Mouse (Mus musculus) intestine, embryonic 15.5 days (tissue): Measurements from ENCODE around the gene Tvp23a. TPM values are rescaled to one million over a fixed set of nuclear protein-coding genes. Genes with fewer than 3 reads are reported as not detected.

Source experiments
- ATAC-seq: fragments of 200-750 bp; cut with Nextera tagmentation; 2 replicates; pipeline ENCODE4 v1.8.0; 2017; ENCODE audit warnings: moderate TSS enrichment, moderate library complexity
- H3K27ac ChIP-seq: fragments of 300-500 bp; sonication (generic); 2 replicates; pipeline ENCODE4 v1.5.1; 2015; ENCODE audit warnings: mild to moderate bottlenecking, inconsistent platforms
- H3K27me3 ChIP-seq: fragments of 300-500 bp; sonication (generic); replicated peaks from 2 replicates; pipeline ENCODE4 v1.6.1; 2015; ENCODE audit warnings: inconsistent platforms
- H3K36me3 ChIP-seq: fragments of 300-500 bp; sonication (generic); 2 replicates; pipeline ENCODE4 v1.6.1; 2015; ENCODE audit warnings: inconsistent platforms
- H3K4me1 ChIP-seq: fragments of 300-500 bp; sonication (generic); replicated peaks from 2 replicates; pipeline ENCODE4 v1.6.1; 2015; ENCODE audit warnings: inconsistent platforms
- H3K4me2 ChIP-seq: fragments of 300-500 bp; sonication (generic); replicated peaks from 2 replicates; pipeline ENCODE4 v1.6.1; 2015; ENCODE audit warnings: mild to moderate bottlenecking, inconsistent platforms
- H3K4me3 ChIP-seq: fragments of 300-500 bp; sonication (generic); replicated peaks from 2 replicates; pipeline ENCODE4 v1.5.1; 2015; ENCODE audit warnings: inconsistent platforms
- H3K9ac ChIP-seq: fragments of 300-500 bp; sonication (generic); 2 replicates; pipeline ENCODE4 v1.6.1; 2015; ENCODE audit warnings: inconsistent platforms
- H3K9me3 ChIP-seq: fragments of 300-500 bp; sonication (generic); 2 replicates; pipeline ENCODE4 v1.6.1; 2016; ENCODE audit warnings: inconsistent platforms
- WGBS: fragments of 180-500 bp; shearing (Covaris S2); methylation state at CpG from one replicate; pipeline ENCODE4 v1.1.7; 2015; 5-methylcytosine and 5-hydroxymethylcytosine counted together
- polyA plus RNA-seq: library from polyadenylated mRNA; unstranded; fragments of >200 nt; fragmentation: Nextera tagmentation; extraction: Ambion mirVana; gene quantifications from 2 replicates; pipeline ENCODE4 v1.2.1, GENCODE M21; 2015

Tvp23a gene
- polyA plus RNA-seq: 7.1 and 9.0 TPM in 2 replicates

DNA sequence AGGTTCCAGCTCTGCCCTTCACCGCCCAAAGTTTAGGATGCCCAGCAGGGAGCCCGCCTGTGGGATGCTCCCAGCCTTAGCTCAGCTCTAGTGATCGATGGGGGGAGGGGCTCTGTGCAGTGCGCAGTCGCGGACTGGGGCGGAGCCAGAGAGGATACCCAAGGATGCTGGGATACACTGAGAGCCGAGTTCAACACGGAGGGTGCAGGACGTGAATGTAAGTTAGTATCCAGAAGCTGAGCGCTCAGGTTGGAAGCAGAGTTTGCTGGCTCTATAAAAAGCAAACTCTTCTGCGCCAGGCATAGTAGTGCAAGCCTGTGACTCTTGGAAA lies at the start of gene Tvp23a:
Gene Tvp23a (minus strand): TSS at position 99 of the 331 bp plus-strand sequence.
- no peaks in the 10 kb centered on the region for H3K9me3 ChIP-seq
- WGBS: 5% methylated on average over 12 of the region's 12 CpGs
- H3K27me3 ChIP-seq: no peaks in the 10 kb centered on the region
- H3K27ac ChIP-seq: peak within 1 kb of the TSS; percentile 13; the same call in 1 of the 2 replicates
- ATAC-seq: peak; percentile 89
- no peaks in the 10 kb centered on the region for H3K36me3 ChIP-seq
- peak within 1 kb of the TSS; percentile 38 for H3K4me3 ChIP-seq
- peaks cover 17% of the 10 kb centered on the region for H3K4me1 ChIP-seq
- H3K9ac ChIP-seq: peak within 1 kb of the TSS; percentile 37
- peak within 1 kb of the TSS; percentile 63 for H3K4me2 ChIP-seq

DNA sequence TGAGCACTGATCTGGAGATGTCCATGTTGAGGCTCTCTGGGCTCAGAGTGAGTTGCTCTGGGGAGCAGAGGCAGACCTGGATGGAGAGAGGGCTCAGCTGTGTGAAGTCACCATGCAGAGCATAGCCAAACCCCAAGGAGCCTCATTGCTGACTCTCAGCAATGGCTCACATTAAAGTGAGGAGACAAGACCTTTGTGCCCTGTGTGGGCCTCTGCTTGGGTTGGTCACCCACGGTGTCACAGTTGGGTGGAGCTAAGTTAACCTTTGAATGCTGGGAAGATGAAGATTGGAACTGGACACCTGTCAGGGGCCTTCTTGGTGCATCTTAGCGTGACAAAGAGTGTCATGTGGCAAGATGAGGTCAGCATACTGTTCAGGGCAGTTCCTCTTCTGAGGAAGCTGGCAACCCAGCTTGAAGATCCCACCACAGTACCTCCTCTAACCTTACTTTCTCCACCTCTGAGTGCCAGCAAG lies 48.7 kb upstream of the Tvp23a start:
- no peak overlapping the region for H3K27ac ChIP-seq

GRCm38 (mm10) chr16:10492587-10492986 lies 45.4 kb upstream of the Tvp23a start:
- Histone ChIP-seq H3K4me2 (no peak overlapping the region), H3K27me3 (peaks cover 9% of the 10 kb centered on the region), H3K4me1 (no peaks in the 10 kb centered on the region), H3K36me3 (no peaks in the 10 kb centered on the region), H3K9ac (no peak overlapping the region), H3K9me3 (no peaks in the 10 kb centered on the region), H3K4me3 (no peak overlapping the region), H3K27ac (no peak overlapping the region)
- ATAC-seq: no peak
- 81% methylated on average over 3 of the region's 3 CpGs for WGBS

More for the DNA sequence above, 48.7 kb upstream of the Tvp23a start:
- no peaks in the 10 kb centered on the region for H3K9me3 ChIP-seq
- H3K9ac ChIP-seq: no peak overlapping the region
- 0 out of 2 replicates have a peak, but pooled peaks cover under 1% of the 10 kb centered on the region for H3K27me3 ChIP-seq
- no peak overlapping the region for H3K4me3 ChIP-seq
- H3K4me2 ChIP-seq: no peak overlapping the region
- WGBS: 68% methylated on average over 2 of the region's 2 CpGs
- no peak for ATAC-seq
- no peaks in the 10 kb centered on the region for H3K4me1 ChIP-seq
- no peaks in the 10 kb centered on the region for H3K36me3 ChIP-seq

DNA sequence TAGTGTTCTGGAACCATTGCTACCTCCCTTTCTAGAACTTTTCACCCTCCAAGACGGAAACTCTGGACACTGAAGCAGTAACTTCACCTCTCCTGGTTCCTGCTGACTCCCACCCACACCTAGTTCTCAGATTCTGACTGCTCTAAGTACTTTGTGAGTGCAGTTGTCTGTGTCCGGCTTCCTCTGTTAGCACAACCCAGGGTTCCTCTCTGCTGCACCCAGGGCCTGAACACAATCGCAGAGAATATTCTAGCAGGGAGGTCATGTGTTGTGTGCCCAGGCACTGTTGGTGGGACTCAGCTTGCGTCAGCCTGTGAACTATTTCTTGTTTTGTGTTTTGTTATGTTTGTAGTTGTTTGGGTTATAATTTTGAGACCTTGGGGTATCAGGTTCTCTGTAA lies 44.6 kb upstream of the Tvp23a start:
- Histone ChIP-seq H3K27me3 (peaks cover 9% of the 10 kb centered on the region), H3K27ac (no peak overlapping the region), H3K4me1 (no peaks in the 10 kb centered on the region), H3K36me3 (no peaks in the 10 kb centered on the region), H3K9me3 (no peaks in the 10 kb centered on the region), H3K9ac (no peak overlapping the region), H3K4me2 (no peak overlapping the region), H3K4me3 (no peak overlapping the region)
- ATAC-seq: no peak
- WGBS: 83% methylated on average over 4 of the region's 4 CpGs

DNA sequence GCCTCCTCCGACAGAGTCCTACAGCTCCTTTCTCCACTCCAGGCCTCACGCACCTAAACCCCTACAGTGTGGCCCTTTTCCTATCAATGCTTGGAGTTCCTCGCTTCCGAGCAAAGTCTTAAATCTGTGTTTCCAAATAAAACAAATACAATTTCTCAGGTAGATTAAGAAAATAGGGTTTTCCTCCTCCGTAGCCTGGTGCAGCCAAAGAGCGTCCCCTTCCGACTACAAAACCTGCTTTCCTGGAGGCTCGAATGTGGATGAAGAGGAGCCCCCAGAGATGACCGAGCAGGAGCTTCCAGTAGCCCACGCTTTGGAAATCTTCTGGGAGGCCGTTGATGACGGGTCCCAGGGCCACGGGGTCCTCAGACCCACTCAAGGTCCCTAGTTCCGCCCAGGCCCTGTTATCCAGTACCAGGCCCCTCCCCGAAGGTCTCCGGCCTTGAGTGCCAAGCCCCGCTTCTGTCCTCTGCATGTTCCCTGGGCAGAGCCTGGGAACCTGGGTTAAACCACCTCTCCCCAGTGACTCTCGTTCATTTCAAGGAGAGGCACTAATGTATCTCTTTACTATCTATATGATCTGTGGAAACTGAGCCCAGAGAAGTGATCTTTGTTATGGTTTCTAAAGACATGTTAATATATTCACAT lies 43.5 kb upstream of the Tvp23a start:
- no peak overlapping the region for H3K4me2 ChIP-seq
- peaks cover 9% of the 10 kb centered on the region for H3K27me3 ChIP-seq
- no peak overlapping the region for H3K27ac ChIP-seq
- 78% methylated on average over 18 of the region's 18 CpGs for WGBS
- ATAC-seq: no peak
- no peaks in the 10 kb centered on the region for H3K36me3 ChIP-seq
- no peaks in the 10 kb centered on the region for H3K4me1 ChIP-seq
- H3K9ac ChIP-seq: no peak overlapping the region
- no peaks in the 10 kb centered on the region for H3K9me3 ChIP-seq
- no peak overlapping the region for H3K4me3 ChIP-seq

DNA sequence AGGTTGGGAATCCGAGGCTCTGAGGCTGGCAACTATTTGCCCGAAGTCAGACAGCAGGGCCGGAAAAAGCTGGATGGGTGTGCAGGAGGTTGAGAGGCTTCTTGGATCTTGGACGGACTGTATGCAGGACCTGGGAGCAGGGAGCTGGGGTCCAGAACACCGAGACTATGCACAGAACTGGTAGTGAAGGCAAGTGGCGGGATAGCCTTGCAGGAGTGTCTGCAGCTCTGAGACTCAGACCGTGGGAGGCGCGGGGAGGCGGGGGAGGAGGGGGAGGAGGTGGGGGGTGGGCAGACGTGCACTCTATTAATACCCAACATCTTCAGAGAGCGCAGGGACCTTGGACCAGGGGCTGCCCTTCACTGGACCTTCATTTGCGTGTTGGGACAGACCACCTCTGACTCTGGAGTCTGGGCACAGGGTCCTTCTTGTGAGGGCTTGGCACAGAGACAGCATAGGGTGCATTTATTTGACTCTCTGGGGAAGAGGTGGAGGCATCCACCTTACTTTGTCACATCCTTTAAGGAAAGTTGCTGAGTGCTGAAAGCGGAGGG lies 42.8 kb upstream of the Tvp23a start:
- 16% methylated on average over 14 of the region's 14 CpGs for WGBS
- peak overlapping the region; percentile 19 for H3K4me3 ChIP-seq
- H3K27me3 ChIP-seq: peaks cover 9% of the 10 kb centered on the region
- no peaks in the 10 kb centered on the region for H3K4me1 ChIP-seq
- H3K9me3 ChIP-seq: no peaks in the 10 kb centered on the region
- no peak overlapping the region for H3K9ac ChIP-seq
- H3K27ac ChIP-seq: no peak overlapping the region
- H3K4me2 ChIP-seq: peak overlapping the region; percentile 52
- no peaks in the 10 kb centered on the region for H3K36me3 ChIP-seq
- ATAC-seq: no peak

GRCm38 (mm10) chr16:10489483-10489882 lies 42.3 kb upstream of the Tvp23a start:
- Histone ChIP-seq H3K27ac (no peak overlapping the region), H3K9ac (no peak overlapping the region), H3K4me1 (no peaks in the 10 kb centered on the region), H3K36me3 (no peaks in the 10 kb centered on the region), H3K27me3 (peaks cover 9% of the 10 kb centered on the region), H3K4me2 (peak overlapping the region; percentile 52), H3K4me3 (peak overlapping the region; percentile 19), H3K9me3 (no peaks in the 10 kb centered on the region)
- no peak for ATAC-seq
- WGBS: 6% methylated on average over 9 of the region's 9 CpGs

DNA sequence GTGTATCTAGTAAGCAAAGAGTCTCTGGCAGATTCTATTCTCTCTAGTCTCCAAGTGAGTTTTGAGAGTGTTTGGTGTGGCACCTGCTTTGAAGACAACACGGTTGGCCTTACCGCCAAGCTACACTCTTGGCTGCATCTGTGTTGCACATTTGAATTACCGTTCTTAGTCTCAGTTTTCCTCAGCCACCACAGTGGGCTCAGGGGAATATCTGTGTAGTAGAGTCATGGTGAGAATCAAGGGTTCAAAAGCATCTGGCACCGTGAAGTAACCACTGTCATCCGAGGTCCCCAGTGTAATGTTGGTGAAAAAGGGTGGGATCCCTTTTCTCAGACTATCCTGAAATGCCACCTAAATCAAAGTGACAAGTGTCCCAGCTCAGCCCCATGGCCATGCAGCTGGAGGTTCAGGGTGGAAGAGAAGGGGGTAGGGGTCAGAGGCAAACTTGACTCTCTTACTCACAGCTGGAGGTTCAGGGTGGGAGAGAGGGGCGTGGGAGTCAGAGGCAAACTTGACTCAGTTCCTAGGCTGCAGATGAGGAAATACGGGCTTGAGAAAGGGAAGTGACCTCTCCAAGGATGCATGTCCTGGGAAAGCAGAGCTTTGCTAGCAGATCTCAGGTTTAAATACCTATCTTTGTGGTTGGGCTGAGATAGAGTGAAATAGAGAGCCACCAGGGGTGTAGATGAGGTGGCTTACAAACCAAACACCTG lies 41.8 kb upstream of the Tvp23a start:
- Histone ChIP-seq H3K4me3 (no peak overlapping the region), H3K36me3 (no peaks in the 10 kb centered on the region), H3K4me1 (no peaks in the 10 kb centered on the region), H3K9me3 (no peaks in the 10 kb centered on the region), H3K4me2 (peak overlapping the region; percentile 52; the same call in 1 of the 2 replicates), H3K27me3 (peaks cover 9% of the 10 kb centered on the region), H3K27ac (no peak overlapping the region), H3K9ac (no peak overlapping the region)
- no peak for ATAC-seq
- WGBS: 74% methylated on average over 7 of the region's 7 CpGs

GRCm38 (mm10) chr16:10487895-10488493 lies 40.8 kb upstream of the Tvp23a start:
- Histone ChIP-seq H3K4me2 (no peak overlapping the region), H3K36me3 (no peaks in the 10 kb centered on the region), H3K9ac (no peak overlapping the region), H3K27ac (no peak overlapping the region), H3K27me3 (peaks cover 9% of the 10 kb centered on the region), H3K4me3 (no peak overlapping the region), H3K9me3 (no peaks in the 10 kb centered on the region), H3K4me1 (no peaks in the 10 kb centered on the region)
- no peak for ATAC-seq
- WGBS: 86% methylated on average over 8 of the region's 8 CpGs

GRCm38 (mm10) chr16:10486993-10487392 lies 39.8 kb upstream of the Tvp23a start:
- ATAC-seq: no peak
- Histone ChIP-seq H3K27ac (no peak overlapping the region), H3K9me3 (no peaks in the 10 kb centered on the region), H3K27me3 (peaks cover 9% of the 10 kb centered on the region), H3K9ac (no peak overlapping the region), H3K36me3 (no peaks in the 10 kb centered on the region), H3K4me3 (no peak overlapping the region), H3K4me2 (no peak overlapping the region), H3K4me1 (no peaks in the 10 kb centered on the region)
- WGBS: 64% methylated on average over 3 of the region's 3 CpGs

GRCm38 (mm10) chr16:10482343-10482742 lies 35.2 kb upstream of the Tvp23a start:
- H3K9me3 ChIP-seq: no peaks in the 10 kb centered on the region
- H3K4me1 ChIP-seq: no peaks in the 10 kb centered on the region
- H3K27ac ChIP-seq: no peak overlapping the region
- H3K36me3 ChIP-seq: no peaks in the 10 kb centered on the region
- H3K9ac ChIP-seq: no peak overlapping the region
- WGBS: 48% methylated on average over 4 of the region's 4 CpGs
- ATAC-seq: no peak
- no peaks in the 10 kb centered on the region for H3K27me3 ChIP-seq
- H3K4me2 ChIP-seq: no peak overlapping the region
- H3K4me3 ChIP-seq: no peak overlapping the region

GRCm38 (mm10) chr16:10479857-10480256 lies 32.7 kb upstream of the Tvp23a start, which contains the start of gene Ciita:
Gene Ciita, plus strand, starts transcription at chr16:10480059.
- no peaks in the 10 kb centered on the region for H3K4me1 ChIP-seq
- no peaks in the 10 kb centered on the region for H3K27me3 ChIP-seq
- H3K9ac ChIP-seq: no peak within 1 kb of the TSS
- ATAC-seq: no peak
- no peak within 1 kb of the TSS for H3K4me2 ChIP-seq
- 80% methylated on average over 5 of the region's 5 CpGs for WGBS
- no peaks in the 10 kb centered on the region for H3K9me3 ChIP-seq
- H3K36me3 ChIP-seq: no peaks in the 10 kb centered on the region
- no peak within 1 kb of the TSS for H3K4me3 ChIP-seq
- H3K27ac ChIP-seq: no peak within 1 kb of the TSS
